Mouse (Mus musculus): ENCODE measurements around the gene Mfsd6. TPM values are rescaled to one million over a fixed set of nuclear protein-coding genes. Genes with fewer than 3 reads are reported as not detected.

Mfsd6 gene
- total RNA-seq, 1 experiment: 0.98 TPM

- no peaks in the 10 kb centered on the region for H3K9me3 ChIP-seq (ENCODE audit: control insufficient read depth, insufficient read depth, low read depth, low read length)
- no peak overlapping the region for H3K27ac ChIP-seq (ENCODE audit: insufficient read depth, low read depth, low read length, poor library complexity, severe bottlenecking)
- H3K36me3 ChIP-seq (ENCODE audit: control insufficient read depth, insufficient read depth, low read length, poor library complexity, severe bottlenecking): no peaks in the 10 kb centered on the region
- no peak overlapping the region for H3K4me3 ChIP-seq (ENCODE audit: insufficient read depth in 1 of 2, low read depth in 1 of 2, low read length in 2 of 2, poor library complexity in 1 of 2, severe bottlenecking in 1 of 2)
- TF ChIP-seq CHD2 (IDR thresholded peaks at IDR 0.05; ENCODE audit: low read depth, low read length): no peak
- TF ChIP-seq HCFC1 (IDR thresholded peaks at IDR 0.05; ENCODE audit: borderline replicate concordance, insufficient read depth, low read length): no peak
- peak; percentile 30; the same call in 1 of the 2 replicates for TF ChIP-seq ZC3H11A (IDR thresholded peaks at IDR 0.05; ENCODE audit: borderline replicate concordance, low read depth, low read length)
- no peak overlapping the region for H3K9ac ChIP-seq (ENCODE audit: insufficient read depth, low read depth, low read length, poor library complexity, severe bottlenecking)
- in situ Hi-C loops (cut with MboI; ENCODE audit: low sequenced_read_pairs in 2 of 2, unreplicated experiment in 2 of 2): no loop called here
- H3K4me1 ChIP-seq (ENCODE audit: control insufficient read depth in 2 of 2, insufficient read depth in 2 of 2, low read length in 2 of 2, poor library complexity in 1 of 2): no peaks in the 10 kb centered on the region
- DNase-seq (ENCODE audit: low read depth, low spot score): peak; percentile 51
These were observed 21.0 kb upstream of the Mfsd6 start for GRCm38 (mm10) chr1:52748260-52748659.

GRCm38 (mm10) chr1:52742567-52742966 lies 15.3 kb upstream of the Mfsd6 start:
- Histone ChIP-seq H3K27ac (ENCODE audit: insufficient read depth, low read depth, low read length, poor library complexity, severe bottlenecking) (no peak overlapping the region), H3K9me3 (ENCODE audit: control insufficient read depth, insufficient read depth, low read depth, low read length) (no peaks in the 10 kb centered on the region), H3K4me3 (ENCODE audit: insufficient read depth in 1 of 2, low read depth in 1 of 2, low read length in 2 of 2, poor library complexity in 1 of 2, severe bottlenecking in 1 of 2) (no peak overlapping the region), H3K9ac (ENCODE audit: insufficient read depth, low read depth, low read length, poor library complexity, severe bottlenecking) (no peak overlapping the region), H3K36me3 (ENCODE audit: control insufficient read depth, insufficient read depth, low read length, poor library complexity, severe bottlenecking) (no peaks in the 10 kb centered on the region), H3K4me1 (ENCODE audit: control insufficient read depth in 2 of 2, insufficient read depth in 2 of 2, low read length in 2 of 2, poor library complexity in 1 of 2) (no peaks in the 10 kb centered on the region)
- no peak for DNase-seq (ENCODE audit: low read depth, low spot score)
- in situ Hi-C loops (cut with MboI; ENCODE audit: low sequenced_read_pairs in 2 of 2, unreplicated experiment in 2 of 2): no loop called here
- TF ChIP-seq MAFK (IDR thresholded peaks at IDR 0.05; ENCODE audit: insufficient read depth, low read depth, low read length): no peak
- TF ChIP-seq ZC3H11A (IDR thresholded peaks at IDR 0.05; ENCODE audit: borderline replicate concordance, low read depth, low read length): no peak
- TF ChIP-seq ZNF384 (IDR thresholded peaks at IDR 0.05; ENCODE audit: low read depth, low read length): no peak
- TF ChIP-seq CHD2 (IDR thresholded peaks at IDR 0.05; ENCODE audit: low read depth, low read length): no peak
- no peak for TF ChIP-seq HCFC1 (IDR thresholded peaks at IDR 0.05; ENCODE audit: borderline replicate concordance, insufficient read depth, low read length)

GRCm38 (mm10) chr1:52734208-52734607 lies 6.9 kb upstream of the Mfsd6 start:
- in situ Hi-C loops (cut with MboI; ENCODE audit: low sequenced_read_pairs in 2 of 2, unreplicated experiment in 2 of 2): no loop called here
- Histone ChIP-seq H3K27ac (ENCODE audit: insufficient read depth, low read depth, low read length, poor library complexity, severe bottlenecking) (no peak overlapping the region), H3K36me3 (ENCODE audit: control insufficient read depth, insufficient read depth, low read length, poor library complexity, severe bottlenecking) (no peaks in the 10 kb centered on the region), H3K4me3 (ENCODE audit: insufficient read depth in 1 of 2, low read depth in 1 of 2, low read length in 2 of 2, poor library complexity in 1 of 2, severe bottlenecking in 1 of 2) (no peak overlapping the region), H3K4me1 (ENCODE audit: control insufficient read depth in 2 of 2, insufficient read depth in 2 of 2, low read length in 2 of 2, poor library complexity in 1 of 2) (no peaks in the 10 kb centered on the region), H3K9ac (ENCODE audit: insufficient read depth, low read depth, low read length, poor library complexity, severe bottlenecking) (no peak overlapping the region), H3K9me3 (ENCODE audit: control insufficient read depth, insufficient read depth, low read depth, low read length) (no peaks in the 10 kb centered on the region)
- DNase-seq (ENCODE audit: low read depth, low spot score): no peak
- no peak for TF ChIP-seq ZC3H11A (IDR thresholded peaks at IDR 0.05; ENCODE audit: borderline replicate concordance, low read depth, low read length)
- no peak for TF ChIP-seq MAFK (IDR thresholded peaks at IDR 0.05; ENCODE audit: insufficient read depth, low read depth, low read length)
- TF ChIP-seq HCFC1 (IDR thresholded peaks at IDR 0.05; ENCODE audit: borderline replicate concordance, insufficient read depth, low read length): no peak
- TF ChIP-seq ZNF384 (IDR thresholded peaks at IDR 0.05; ENCODE audit: low read depth, low read length): no peak
- TF ChIP-seq CHD2 (IDR thresholded peaks at IDR 0.05; ENCODE audit: low read depth, low read length): no peak

- Histone ChIP-seq H3K9ac (ENCODE audit: insufficient read depth, low read depth, low read length, poor library complexity, severe bottlenecking) (no peak overlapping the region), H3K36me3 (ENCODE audit: control insufficient read depth, insufficient read depth, low read length, poor library complexity, severe bottlenecking) (no peaks in the 10 kb centered on the region), H3K4me3 (ENCODE audit: insufficient read depth in 1 of 2, low read depth in 1 of 2, low read length in 2 of 2, poor library complexity in 1 of 2, severe bottlenecking in 1 of 2) (no peak overlapping the region), H3K27ac (ENCODE audit: insufficient read depth, low read depth, low read length, poor library complexity, severe bottlenecking) (no peak overlapping the region), H3K9me3 (ENCODE audit: control insufficient read depth, insufficient read depth, low read depth, low read length) (no peaks in the 10 kb centered on the region), H3K4me1 (ENCODE audit: control insufficient read depth in 2 of 2, insufficient read depth in 2 of 2, low read length in 2 of 2, poor library complexity in 1 of 2) (0 out of 4 replicates have a peak, but pooled peaks cover 0 to 2% of the 10 kb centered on the region in 2 experiments)
- no peak for DNase-seq (ENCODE audit: low read depth, low spot score)
- in situ Hi-C loops (cut with MboI; ENCODE audit: low sequenced_read_pairs in 2 of 2, unreplicated experiment in 2 of 2): no loop called here
- no peak for TF ChIP-seq CHD2 (IDR thresholded peaks at IDR 0.05; ENCODE audit: low read depth, low read length)
- no peak for TF ChIP-seq ZNF384 (IDR thresholded peaks at IDR 0.05; ENCODE audit: low read depth, low read length)
- no peak for TF ChIP-seq ZC3H11A (IDR thresholded peaks at IDR 0.05; ENCODE audit: borderline replicate concordance, low read depth, low read length)
- no peak for TF ChIP-seq MAFK (IDR thresholded peaks at IDR 0.05; ENCODE audit: insufficient read depth, low read depth, low read length)
- no peak for TF ChIP-seq HCFC1 (IDR thresholded peaks at IDR 0.05; ENCODE audit: borderline replicate concordance, insufficient read depth, low read length)
These were observed 3.0 kb upstream of the Mfsd6 start for GRCm38 (mm10) chr1:52730258-52730657.

Measured in ES-E14 (cell line).